Mouse (Mus musculus) G1E (cell line): ENCODE measurements around the gene Pmm2.

ENCODE experiments used
- CTCF ChIP-seq: IDR thresholded peaks from 2 replicates; pipeline ENCODE4 v1.5.1; 2012; ENCODE audit warnings: low read depth, low read length, inconsistent platforms, mixed read lengths
- GATA1 ChIP-seq: IDR thresholded peaks from 2 replicates; pipeline ENCODE4 v1.6.1; 2012; ENCODE audit warnings: borderline replicate concordance, low read length, inconsistent platforms, mixed read lengths
- TAL1 ChIP-seq: conservative IDR thresholded peaks from 2 replicates; pipeline ENCODE4 v1.6.1; 2012; ENCODE audit warnings: low read depth, low read length, inconsistent platforms, mixed read lengths

- TF ChIP-seq CTCF (no peak), GATA1 (no peak), TAL1 (no peak)
These were observed 25.5 kb downstream of the Pmm2 start for GRCm38 (mm10) chr16:8663022-8663421.
